Mouse (Mus musculus): ENCODE data around the gene Nhsl1.
"Not testable (repeated sequence)": the region's sequence is repeated elsewhere in the genome, so short reads cannot be mapped to it uniquely, and the experiment has no call there.

Gene Nhsl1

DNA sequence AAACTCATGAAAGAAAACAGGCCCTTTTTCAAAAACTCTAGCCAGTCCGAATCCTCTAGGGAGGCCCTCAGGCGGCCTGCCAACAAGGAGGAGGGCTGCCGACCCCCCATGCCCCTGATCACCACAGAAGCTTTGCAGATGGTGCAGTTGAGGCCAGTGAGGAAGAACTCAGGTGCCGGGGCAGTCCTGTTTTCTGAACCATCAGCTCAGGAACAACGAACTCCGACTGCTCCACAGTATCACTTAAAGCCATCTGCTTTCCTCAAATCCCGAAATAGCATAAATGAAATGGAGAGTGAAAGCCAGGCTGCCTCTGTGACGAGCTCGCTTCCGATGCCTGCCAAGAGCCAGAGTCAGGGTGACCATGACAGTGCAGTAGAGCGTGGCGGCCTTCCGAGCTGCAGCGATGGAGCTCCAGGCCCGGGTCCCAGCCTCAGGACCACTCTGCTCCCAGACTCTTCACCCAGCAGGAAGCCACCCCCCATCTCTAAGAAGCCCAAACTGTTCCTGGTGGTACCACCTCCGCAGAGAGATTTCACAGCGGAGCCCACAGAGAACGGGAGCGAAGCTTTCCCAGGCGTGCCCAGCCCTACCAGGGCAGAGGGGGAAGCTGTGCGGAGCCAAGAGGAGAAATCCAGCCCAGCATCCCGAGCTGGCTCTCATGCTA, 207.5 kb downstream of the Nhsl1 start:
- in situ Hi-C loops (cut with MboI; ENCODE audit: low sequenced_read_pairs) = no loop called here

DNA sequence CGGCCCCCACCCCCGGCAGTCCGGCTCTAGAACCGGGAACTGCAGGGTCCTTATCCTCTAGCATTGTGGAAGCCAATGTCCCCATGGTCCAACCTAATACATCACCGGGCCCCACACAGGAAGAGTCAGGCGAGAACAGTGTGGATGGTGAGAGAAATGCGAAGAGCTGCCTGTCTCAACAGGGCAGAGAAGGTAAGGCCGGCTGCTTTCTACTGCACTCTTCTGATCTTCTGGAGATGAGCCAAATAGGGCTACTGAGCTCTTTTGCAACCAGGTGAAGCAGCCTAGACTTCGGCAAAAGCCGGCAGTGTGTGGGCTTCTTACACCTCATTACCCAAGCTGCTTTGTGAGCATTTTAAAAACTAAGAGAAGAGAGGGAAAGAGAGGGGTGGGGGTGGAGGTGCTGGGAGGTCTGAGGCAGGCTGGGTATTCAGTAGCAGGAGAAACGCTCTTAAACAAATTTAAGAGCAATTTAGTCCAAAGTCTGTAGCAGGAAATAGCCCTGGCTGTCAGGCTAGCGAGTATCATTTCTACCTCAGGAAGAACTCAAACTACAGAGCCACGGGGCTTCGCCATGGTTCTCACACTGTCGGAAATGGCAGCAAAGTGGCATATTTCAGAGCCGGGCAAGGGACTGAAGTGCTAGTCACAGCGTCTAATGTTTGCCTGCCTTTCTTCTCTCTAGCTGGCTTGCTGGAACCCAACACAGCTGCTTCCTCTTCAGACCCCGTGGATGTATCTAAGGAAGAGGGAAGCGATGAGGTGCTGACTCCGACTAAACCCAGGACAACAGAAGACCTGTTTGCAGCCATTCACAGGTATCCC, 208.3 kb downstream of the Nhsl1 start:
- in situ Hi-C loops (cut with MboI; ENCODE audit: low sequenced_read_pairs) = no loop called here

DNA sequence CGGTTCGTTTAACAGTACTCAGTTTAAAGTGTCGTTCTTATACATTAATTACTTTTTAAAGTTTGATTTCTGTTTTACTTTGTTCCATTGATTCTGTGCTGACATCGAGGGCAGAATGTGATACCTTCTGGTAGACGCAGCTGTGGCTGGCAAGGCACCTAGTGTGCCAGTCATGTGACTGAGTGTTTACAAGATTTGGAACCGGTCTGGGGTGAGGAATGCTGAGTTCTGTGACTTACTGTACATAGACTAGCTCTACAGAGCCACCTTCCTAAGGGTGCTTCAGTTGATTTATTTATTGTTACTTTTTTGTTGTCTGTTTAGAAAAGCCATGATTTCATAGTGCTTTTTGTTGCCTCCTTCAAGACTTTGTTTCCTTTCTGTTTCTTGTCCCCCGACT, 209.0 kb downstream of the Nhsl1 start:
- in situ Hi-C loops (cut with MboI; ENCODE audit: low sequenced_read_pairs) = no loop called here

DNA sequence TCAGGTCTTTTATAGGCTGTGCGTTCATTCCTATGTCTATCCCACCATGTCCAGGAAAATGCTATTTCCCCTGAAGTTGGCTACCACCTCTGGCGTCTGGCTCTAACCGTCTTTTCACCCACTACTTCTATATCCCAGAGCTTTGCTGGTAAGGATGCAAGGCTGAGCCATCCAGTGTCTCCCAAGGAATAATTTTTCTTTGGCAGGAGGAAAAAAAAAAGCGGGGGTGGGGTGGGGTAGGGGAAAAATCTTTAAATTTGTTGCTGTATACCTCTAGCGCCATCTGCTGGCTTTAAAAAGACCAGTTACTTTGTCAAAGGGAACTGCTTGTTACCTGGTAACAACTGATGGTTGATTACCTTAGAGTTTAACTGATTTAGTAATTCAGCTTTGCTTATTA, 209.7 kb downstream of the Nhsl1 start:
- in situ Hi-C loops (cut with MboI; ENCODE audit: low sequenced_read_pairs) = no loop called here

DNA sequence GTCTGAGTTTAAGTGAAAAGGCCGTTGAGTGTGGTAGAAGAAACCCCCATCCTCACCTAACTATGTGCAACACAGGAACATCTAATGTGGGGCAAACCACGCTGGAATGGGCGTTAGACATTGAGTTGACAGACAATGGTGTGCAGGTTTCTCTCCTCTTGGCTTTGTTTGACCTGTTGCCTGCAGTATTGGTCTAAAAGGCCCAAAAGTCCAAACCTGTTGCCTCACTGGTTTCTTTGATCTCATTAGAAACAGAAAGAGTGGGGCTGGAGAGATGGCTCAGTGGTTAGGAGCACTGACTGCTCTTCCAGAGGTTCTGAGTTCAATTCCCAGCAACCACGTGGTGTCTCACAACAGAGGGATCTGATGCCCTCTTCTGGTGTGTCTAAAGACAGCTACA, 210.4 kb downstream of the Nhsl1 start:
- in situ Hi-C loops (cut with MboI; ENCODE audit: low sequenced_read_pairs) = no loop called here

DNA sequence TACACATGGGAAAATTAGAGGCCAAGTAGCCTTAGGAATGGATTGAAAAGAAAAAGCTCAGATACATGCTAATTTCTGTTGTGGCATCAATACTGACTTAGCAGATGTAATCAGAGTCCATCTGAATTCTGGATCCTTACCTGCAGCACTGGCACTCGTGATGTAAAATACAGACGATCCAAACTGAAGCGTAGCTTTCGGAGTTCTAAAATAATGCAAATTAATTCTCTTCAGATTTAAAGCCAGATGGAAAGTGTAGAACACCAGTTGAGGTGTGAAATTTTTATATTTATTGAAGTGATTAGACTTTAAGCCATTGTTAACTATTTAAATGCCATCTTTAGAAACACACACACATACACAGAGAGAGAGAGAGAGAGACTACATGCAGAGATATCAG, 211.4 kb downstream of the Nhsl1 start:
- in situ Hi-C loops (cut with MboI; ENCODE audit: low sequenced_read_pairs) = no loop called here

DNA sequence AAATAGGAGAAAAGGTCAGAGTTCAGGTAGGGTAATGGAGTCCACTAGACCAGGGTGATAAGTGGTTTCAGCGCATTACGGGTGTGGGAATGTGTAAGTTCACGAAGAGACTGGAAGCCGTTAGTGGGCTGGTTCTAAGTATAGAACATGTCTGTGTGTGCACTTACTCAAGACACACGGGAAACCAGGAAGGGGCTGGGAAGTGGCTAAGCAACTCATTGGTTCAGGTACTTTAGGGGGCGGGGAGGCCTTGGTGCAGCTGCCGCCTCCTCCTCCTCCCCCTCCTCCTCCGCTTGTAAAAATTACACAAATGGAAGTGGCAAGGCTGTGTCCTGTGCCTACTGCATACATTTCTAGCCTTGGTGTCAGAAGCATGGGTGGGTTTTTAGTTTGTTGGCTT, 213.5 kb downstream of the Nhsl1 start:
- in situ Hi-C loops (cut with MboI; ENCODE audit: low sequenced_read_pairs) = no loop called here

DNA sequence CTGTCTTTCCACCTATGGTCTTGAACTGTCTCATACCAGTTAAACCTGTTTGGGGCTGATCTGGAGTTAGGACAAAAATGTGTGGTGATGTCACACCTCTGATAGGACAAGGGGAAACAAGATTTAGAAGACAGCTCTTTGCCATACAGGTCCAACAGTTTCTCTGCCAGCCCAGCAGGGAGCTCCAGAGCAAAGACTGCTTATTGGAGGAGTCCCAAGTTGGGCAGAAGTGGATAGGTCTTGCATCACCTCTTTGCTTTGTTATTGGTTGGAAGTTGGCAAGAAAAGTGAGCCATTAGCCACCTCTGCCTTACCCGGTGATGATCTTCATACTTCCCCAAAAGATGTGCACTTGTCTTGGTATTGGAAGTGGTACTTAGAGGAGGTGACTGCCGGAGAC, 218.1 kb downstream of the Nhsl1 start:
- in situ Hi-C loops (cut with MboI; ENCODE audit: low sequenced_read_pairs) = no loop called here

DNA sequence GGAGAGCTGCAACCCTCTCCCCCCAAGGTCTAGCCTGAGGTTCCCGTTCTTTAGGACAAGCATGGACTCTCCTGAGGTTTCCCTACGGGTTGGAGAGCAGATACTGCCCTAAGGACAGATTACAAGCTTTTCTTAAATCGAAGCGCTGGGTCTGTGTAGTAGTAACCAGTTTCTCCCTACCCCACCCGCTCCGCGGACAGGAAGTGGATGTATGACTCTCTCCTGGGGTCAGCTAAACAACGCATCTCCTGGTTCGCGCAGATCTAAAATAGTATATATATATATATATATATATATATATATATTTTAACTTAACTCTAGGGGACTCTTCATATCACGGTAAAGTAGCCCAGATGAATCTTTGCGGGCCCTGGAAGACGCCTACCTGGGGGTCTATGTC, 226.5 kb downstream of the Nhsl1 start:
- in situ Hi-C loops (cut with MboI; ENCODE audit: low sequenced_read_pairs) = no loop called here

DNA sequence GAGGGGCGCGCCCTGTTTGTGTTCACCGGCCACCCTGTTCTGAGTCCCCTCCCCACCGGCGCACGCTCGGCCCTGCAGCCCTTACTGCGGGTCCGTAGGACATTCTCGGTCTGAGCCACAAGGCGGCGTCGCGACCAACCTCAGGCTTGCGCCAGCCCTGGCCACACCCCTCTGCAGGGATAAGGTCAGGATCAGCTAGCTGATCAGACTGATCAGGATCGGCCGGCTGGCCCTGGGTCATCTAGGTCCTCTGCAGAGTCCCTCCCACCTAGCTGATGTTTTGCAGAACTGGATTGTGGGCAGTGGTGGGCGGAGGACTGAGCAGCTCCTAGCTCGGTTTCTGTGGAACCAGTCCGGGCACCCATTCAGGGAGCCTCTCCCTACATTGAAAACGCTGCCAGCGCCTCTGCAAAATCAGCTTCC, 227.0 kb downstream of the Nhsl1 start, which contains the start of gene Hebp2:
Gene Hebp2 (minus strand): TSS at position 264 of the 423 bp plus-strand sequence.
- in situ Hi-C loops (cut with MboI; ENCODE audit: low sequenced_read_pairs) = no loop called here

DNA sequence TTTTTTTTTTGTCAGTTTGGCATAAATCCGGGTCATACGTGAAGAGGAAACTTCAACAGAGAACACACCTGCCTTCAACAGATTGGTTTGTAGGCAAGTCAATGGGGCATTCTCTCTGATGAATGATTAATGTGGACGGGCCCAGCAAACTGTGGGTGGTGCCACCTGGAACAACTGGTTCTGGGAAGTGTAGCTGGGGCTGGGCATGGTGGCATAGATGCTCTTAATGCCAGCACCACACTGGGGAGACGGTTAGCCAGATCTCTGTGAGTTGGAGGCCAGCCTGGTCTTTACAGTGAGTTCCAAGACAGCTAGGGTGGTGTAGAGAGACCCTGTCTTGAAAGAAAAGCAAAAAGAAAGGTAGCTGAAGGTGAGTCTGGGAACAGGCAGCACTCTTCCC, 228.6 kb downstream of the Nhsl1 start:
- in situ Hi-C loops (cut with MboI; ENCODE audit: low sequenced_read_pairs) = no loop called here

DNA sequence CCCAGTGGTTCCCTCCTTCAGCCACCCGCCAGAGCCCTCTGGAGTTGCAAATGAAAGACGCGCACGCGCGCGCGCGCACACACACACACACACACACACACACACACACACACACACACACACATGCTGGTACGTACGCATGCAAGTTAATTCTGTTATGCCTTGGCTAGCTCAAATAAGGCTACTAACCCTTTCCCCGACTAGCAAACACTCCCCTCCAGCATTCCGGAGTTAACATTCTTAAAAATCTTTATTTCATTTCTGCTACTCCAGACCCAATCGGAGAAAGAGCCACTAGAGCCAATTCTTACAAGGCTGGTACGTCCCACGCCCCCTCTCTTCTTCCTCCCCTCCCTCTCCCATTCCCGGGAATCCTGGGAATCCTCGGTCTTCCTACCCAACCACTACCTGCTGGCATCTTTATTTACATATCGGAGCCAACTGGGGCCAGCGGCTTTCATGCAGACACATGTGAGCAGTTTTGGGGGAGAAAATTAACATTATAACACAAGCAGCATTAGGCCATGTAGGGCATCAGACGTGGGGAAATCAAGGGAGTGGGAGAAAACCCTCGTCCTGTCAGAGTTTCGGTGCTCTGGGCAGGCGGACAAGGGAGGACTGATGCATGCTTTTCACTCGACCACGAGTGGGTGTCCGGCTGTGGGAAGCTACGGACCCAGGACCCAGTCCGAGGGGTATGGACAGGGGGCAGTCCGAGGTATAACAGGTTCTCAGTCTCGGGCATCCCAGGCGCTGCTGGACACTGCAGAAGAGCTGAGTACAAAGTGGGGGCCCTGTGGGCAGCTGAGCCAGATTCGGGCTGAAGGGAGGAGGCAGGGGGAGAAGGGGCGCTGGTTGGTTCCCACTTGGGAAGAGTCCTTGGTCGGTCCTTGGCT, 230.8 kb downstream of the Nhsl1 start:
- in situ Hi-C loops (cut with MboI; ENCODE audit: low sequenced_read_pairs) = no loop called here

DNA sequence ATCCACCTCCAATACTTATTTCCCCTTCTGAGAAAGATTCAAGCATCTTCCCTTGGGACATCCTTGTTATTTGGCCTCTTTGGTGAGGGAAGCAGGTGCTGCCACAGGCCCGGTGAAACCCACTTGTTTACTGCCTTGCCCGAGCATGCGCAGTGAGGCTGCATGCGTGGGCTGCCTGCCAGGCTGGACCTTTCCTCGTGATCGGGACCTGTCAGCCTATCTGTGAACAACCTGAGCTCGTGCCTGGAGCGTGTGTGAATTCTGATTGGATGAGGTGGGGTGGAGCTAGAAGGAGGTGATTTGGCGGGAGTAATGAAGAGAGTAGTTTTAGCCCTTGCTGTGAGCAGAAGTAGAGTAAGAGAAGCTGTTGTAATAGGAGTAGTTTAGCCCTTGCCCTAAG, 240.3 kb downstream of the Nhsl1 start:
- in situ Hi-C loops (cut with MboI; ENCODE audit: low sequenced_read_pairs) = not testable (repeated sequence)

DNA sequence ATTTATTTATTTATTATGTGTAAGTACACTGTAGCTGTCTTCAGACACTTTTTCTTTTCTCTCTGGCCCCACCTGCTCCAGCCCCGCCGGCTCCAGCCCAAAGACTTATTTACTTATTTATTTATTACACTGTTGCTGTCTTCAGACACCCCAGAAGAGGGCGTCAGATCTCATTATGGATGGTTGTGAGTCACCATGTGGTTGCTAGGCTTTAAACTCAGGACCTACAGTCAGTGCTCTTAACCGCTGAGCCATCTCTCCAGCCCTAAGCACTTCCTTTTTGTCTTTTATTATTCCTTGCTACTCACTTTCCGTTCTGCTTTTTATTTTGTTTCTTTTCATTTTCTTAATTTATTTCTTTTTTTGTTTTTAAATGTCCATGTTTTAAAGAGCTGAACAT, 242.7 kb downstream of the Nhsl1 start:
- in situ Hi-C loops (cut with MboI; ENCODE audit: low sequenced_read_pairs) = no loop called here

DNA sequence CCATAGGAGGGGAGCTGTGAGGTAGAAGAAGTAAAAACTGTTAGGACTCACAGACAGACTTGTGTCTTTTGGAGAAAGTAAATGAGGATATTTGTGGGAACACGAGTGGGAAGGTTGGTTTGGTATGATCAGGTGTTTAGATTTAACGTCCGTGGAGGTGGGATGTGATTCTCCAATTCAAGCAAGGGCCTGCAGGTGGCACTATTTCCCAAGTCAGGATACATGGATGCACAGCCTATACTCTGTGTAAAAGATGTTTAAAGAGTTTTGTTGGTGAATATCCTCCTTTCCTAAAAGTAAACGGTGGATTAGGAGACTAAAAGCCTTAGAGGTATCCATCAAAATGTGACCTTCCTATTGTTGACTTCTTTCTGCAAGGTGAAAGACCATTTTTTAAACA, 244.2 kb downstream of the Nhsl1 start:
- in situ Hi-C loops (cut with MboI; ENCODE audit: low sequenced_read_pairs) = no loop called here

DNA sequence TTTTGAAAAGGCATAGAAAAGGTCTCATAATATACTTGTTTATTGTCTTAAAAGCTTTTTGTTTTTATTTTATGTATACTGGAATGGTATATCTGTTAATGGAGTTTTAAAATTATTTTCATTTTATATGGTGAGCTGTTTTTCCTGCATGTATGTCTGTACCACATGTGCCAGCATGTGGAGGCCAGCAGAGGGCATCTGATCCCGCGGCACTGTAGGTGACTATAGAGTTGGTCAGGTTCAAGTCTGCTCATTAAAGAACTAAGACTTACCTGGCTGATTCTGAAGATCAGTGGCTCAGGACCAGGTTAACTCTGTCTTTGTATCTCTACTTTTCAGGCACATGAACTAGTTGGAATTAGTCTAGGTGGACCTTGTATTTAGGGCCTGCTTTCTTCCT, 253.8 kb downstream of the Nhsl1 start:
- in situ Hi-C loops (cut with MboI; ENCODE audit: low sequenced_read_pairs) = no loop called here
